Mouse (Mus musculus) heart, postnatal 25 days (tissue): ENCODE results near the gene Rab11b. TPM values are rescaled to one million over a fixed set of nuclear protein-coding genes. Genes with fewer than 3 reads are reported as not detected.

Experiments
- DNase-seq: peaks from one replicate; pipeline ENCODE4 v3.0.0; 2022; ENCODE audit warnings: low spot score
- intact Hi-C: fragments of 180-260 bp; cut with DNase I; formaldehyde crosslinking; loops from one replicate; pipeline ENCODE4 v1.15.1; 2025
- total RNA-seq, 2 experiments: library from RNA; stranded (reverse); gene quantifications; 2 replicates each; pipeline ENCODE4 v1.2.3; 2021

Gene Rab11b
- 100 to 1,000 TPM; 239 to 261 TPM for total RNA-seq

DNA sequence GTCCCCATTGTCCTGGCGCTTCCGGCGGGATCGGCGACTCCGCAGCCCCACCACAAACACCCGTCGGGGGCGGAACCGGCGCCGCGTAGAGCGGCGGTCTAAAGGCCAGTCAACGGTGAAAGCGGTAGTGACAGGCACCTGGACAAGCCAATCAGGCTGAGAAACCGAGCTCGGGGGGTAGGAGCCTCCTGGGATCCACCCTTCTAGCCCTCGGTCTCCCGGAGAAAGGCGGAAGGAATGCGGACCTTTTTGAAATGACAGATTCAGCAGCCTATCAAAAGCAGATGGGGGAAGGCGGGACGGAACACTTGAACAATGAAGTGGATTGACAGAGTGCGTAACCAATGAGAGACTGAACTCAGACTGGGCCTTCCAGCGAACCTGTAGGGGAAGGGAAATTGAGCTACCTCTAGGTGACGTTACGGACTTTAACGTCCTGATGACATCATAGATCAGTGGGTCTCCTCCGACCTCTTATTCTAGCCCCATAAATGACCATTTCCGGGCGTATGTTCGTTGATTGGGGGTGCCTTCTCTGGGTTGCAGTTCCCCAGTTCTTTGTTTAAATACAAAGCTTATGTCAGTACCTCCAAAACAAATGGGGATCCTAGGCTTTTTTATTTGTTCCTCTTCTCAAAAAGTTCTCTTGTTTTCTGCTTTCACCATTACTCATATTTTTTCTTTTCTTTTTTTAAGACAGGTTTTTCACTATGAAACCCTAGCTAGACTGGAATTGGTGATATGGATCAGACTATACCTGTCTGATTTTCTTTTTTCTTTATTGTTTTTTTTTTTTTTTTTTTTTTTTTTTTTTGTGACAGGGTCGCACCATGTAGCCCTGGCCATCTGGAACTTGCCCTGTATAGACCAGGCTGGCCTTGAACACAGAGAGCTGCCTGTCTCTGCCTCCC lies at the start of gene Rab11b:
Gene Rab11b (minus strand): TSS at position 276 of the 911 bp plus-strand sequence.
- peak; percentile 100 for DNase-seq
- intact Hi-C loops = no loop called here

DNA sequence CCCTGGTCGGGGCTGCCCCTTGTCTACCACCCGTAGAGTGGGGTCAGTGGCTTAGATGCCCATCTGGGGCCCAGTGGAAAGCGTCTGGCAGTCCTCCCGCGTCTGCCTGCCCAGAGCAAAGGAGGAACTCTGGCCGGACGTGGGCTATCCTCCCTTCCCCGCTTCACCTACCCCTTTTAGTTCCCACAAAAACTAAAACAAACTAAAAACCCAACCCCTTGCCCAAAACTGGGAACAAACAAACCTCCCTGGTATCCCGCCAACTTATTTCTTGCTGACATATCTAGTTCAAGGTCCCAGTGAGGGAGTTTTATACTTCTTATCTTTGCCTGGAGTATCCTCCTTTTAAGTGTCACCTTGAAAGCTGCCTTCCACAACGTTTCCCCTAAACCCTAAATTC lies 47.9 kb upstream of the Rab11b start:
- intact Hi-C loops = loop anchor here (10.0 kb wide), 1 partner anchor 253 kb away; the partner anchor contains the start of gene Myo1f
- DNase-seq = no peak

DNA sequence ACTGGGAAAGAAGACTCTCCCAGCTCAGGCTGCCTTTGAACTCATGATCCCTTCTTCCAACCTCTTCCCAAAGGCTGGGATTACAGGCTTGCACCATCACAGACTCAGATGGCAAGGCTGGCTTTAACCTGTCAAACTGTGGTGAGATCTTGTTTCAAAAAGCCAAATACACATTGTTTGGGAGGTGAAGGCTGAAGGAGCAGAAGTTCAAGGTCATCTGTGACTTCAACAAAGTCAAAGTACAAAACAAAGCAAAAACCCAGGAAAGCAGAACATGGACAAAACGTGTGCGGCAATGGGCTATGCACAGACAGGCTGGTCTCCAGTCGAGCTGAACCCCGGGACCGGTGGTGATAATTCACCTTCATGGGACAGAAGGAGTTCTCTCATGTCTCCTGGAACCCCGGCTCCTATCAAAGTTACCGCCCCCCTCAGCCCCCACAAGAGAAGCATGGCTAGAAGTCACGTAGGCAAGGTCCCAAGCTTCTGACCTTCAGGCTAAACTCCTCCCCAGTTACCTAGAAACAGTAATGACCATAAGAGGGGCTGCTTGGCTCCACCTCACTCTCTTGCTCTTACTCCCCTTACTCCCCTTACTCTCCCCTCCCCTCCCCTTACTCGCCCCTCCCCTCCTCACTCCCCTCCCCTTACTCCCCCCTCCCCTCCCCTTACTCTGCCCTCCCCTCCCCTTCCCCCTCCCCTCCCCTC lies 47.0 kb upstream of the Rab11b start:
- intact Hi-C loops = loop anchor here (10.0 kb wide), 1 partner anchor 253 kb away; the partner anchor contains the start of gene Myo1f
- no peak for DNase-seq

DNA sequence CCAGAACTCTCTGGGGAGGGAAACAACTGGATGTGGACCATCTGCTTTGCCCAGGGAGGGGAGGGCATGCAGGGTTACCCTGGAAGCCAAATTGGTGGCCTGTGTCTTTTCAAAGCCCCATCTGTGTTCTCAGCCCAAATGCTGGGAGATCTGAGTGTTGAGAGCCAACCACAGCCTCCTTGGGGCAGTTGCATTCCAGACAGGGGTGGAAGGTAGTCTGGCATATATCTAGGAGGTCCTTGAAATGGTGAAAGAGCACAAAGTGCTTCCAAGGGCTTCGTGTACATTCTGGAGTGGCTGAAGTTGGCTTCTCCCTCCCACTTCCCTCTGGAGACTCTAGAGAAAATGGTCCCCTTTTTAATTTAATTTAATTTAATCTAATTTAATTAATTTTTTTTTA lies 44.4 kb upstream of the Rab11b start:
- DNase-seq = no peak
- intact Hi-C loops = loop anchor here (5.0 to 10.0 kb wide), 2 partner anchors 250 to 367 kb away; partner anchors contain the start of gene Myo1f

DNA sequence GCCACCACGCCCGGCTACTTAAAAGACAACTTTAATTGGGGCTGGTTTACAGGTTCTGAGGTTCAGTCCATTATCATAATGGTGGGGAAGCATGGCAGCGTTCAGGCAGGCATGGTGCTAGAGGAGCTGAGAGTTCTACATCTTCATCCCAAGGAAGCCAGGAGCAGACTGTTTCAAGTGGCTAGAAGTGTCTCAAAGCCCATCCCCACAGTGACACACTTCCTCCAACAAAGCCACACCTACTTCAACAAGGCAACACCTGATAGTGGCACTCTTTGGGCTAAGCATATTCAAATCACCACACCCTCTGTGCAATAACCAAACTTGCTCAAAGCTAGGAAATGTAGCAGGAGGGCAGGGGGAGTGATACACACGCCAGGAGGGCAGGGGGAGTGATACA lies 43.9 kb upstream of the Rab11b start:
- intact Hi-C loops = loop anchor here (5.0 to 10.0 kb wide), 2 partner anchors 249 to 367 kb away; partner anchors contain the start of gene Myo1f
- DNase-seq = no peak

DNA sequence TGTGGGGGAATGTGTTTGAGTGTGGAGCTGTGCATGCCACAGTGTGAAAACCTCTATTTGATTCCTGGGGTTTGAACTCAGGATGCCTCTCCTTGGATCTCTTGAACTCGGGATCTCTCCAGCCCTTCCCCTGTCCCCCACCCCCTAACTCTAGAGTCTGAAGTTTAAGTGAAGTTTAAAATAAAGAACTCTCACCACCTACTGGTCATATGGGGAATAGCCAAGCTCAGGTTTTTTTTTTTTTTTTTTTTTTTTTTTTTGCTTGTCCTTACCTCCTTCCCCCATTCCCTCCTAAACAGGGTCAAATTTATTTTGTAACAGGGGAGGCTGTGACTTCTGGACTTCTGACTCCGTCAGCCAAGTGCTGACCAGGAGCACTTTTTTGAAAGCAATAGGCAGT lies 41.9 kb upstream of the Rab11b start:
- intact Hi-C loops = loop anchor here (1.0 to 10.0 kb wide), 3 partner anchors 56 to 365 kb away; partner anchors contain the start of gene Myo1f
- DNase-seq = no peak

DNA sequence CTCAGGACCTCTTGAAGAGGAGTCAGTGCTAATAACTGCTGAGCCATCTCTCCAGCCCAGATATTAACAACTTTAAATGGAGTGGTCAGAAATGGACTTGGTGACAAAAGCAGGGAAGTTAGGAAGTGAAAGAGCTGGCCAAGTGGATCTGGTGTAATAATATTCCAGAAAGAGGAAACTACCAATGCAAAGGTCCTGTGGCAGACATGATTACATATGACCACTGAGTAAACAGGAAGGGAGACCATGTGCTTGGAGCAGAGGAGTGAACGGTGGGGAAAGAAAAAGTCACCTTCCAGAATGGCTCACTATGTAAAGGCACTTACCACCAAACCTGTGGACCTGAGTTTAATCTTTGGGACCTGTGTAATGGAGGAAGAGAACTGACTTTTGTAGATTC lies 38.9 kb upstream of the Rab11b start:
- DNase-seq = no peak
- intact Hi-C loops = no loop called here

DNA sequence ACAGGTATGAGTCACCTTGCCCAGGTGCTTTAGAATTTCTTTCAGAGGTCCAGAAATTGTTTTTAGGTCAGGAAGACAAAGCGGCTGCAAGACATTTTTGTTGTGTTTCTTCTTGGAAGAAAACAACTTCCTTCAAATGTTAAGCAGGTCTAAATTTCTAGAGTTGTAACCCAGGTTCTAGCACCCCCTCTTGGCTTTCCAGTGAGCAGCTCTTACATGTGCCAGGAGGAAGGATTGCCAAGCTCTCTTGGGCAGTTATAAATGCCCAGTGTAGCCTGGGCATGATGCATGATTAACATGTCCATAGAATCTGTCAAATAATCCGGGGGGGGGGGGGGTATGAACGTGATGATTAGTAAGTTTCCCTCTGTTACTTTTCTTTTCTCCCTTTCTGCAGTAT lies 38.0 kb upstream of the Rab11b start:
- no peak for DNase-seq
- intact Hi-C loops = loop anchor here (1.0 kb wide), 1 partner anchor 52 kb away; no protein-coding TSS in a partner anchor

DNA sequence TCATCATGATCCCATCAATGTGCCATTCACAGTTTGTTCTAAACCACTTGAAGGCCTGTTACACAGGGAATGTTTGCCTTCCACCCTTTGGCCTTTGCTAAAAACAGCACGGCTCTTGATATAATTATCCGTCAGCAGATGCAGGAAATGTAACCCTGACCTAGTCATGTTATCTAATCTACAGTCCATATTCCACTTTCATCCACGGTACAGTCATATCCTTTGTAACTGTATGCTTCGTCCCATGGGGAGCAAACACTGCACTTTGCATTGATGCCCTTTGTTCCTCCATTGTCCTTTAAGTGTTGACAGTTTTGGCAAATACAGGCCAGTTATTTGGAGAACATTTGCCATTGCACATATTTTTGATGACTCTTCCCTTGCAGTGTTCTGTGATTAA lies 28.4 kb upstream of the Rab11b start:
- intact Hi-C loops = no loop called here
- no peak for DNase-seq

DNA sequence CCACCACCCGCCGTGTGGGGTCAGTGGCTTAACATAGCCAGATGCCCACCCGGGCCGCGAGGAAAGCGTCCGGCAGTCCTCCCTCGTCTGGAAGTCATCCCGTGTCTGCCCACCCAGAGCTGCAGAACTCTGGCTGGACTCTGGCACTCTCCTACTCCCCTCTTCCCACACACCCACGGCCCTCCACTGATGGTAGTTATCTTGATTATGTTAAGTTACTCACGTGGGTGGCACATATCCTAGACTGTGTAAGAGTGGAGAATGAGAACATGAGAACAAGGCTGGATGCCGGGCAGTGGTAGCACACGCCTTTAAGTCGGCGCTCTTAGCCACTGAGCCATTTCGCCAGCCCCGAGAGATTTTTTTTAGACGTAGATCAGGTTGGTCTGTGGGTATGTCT lies 26.0 kb upstream of the Rab11b start:
- DNase-seq = no peak
- intact Hi-C loops = no loop called here

DNA sequence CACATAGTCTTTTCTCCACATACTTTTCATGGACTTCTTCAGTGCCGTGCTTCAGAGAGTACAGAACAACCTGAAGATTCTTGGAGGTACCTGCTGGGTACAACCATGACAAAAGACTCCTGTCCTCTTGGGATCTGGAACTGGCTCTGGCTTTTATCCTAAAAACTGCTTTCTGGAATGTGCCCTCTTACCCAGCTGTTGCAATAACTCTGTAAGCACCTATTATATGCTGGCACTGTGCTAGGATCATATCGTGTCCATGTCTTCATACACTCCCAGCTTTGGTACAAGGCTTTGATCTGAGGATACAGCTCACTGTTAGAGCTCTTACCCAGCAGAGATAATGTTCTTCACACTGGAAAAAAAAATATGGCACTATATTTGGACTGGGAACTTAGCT lies 24.6 kb upstream of the Rab11b start:
- no peak for DNase-seq
- intact Hi-C loops = no loop called here

DNA sequence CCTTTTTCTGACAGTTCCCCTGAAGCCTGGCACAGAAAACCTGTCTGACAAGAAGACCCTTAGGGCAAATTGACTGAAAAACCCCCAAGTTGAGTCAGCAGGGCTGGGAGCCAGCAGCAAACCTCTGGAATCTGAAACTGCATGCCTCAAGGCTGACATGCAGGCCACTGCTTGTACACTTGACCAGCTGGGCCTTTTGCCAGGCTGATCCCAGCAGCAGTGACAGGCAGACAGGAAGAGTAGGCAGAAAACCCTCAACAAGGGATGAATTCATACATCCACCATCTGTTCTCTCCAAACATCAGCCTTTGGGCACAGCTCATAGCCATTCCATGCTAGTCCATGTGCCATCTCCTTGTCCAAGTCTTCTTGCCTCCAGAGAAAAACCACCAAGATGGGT lies 23.1 kb upstream of the Rab11b start:
- intact Hi-C loops = no loop called here
- peak; percentile 56 for DNase-seq

DNA sequence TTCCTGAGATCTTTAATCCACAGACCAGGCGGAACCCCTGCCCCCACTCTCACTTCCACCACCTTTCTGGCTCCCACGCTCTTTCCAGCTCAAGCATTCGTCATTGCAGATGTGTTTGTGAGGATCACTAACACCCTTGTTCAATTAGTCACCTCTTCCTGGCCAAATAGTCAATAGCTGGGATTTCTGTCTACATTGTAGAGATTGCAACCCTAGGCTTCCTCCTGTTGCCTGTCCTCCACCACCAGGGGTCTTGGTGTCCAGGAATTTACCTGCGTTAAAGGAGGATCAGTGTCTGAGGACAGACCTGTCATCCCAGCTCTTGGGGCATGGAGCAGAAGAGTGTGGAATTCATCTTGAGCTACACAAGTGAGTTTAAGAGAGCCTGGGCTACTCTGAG lies 21.7 kb upstream of the Rab11b start:
- no peak for DNase-seq
- intact Hi-C loops = no loop called here

DNA sequence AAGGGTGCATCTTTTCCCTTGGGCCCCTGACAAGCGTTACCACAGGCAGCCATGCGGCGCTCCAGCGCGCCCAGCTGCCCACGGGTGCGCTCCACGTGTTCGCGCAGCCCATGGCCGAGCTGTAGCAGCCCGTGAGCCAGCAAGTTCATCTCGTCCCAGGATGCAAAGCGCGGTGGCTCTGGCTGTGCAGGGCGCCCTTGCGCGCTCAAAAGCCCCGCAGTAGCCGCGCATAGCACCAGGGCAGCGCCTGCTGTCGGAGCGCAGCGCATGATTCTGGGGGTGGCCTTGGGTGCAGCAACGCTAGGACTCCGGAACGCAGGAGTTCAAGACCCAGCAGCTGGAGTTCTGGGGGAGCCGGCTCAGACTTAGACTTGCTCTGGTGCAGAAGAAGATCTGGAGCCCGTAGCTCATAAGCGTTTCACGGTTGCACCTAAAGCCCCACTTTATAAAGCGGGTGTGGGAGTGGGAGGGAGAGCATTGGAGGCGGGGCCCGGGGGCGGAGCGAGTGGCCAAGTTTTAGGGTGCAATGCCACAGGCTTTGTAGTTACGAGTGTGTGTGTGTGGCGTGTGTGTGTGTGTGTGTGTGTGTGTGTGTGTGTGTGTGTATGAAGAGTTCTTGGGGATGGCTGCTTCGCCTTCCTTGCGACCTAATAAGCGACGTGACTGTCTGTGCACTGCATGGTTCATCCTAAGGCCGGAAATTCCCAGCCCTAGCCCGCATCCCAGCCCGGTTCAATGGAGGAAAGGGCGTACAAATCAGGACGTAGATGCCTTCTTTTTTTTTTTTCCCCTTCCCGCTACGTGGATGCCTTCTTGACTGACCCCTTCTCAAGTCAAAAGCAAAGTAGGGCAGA lies 21.0 kb upstream of the Rab11b start, which contains the start of gene Angptl4:
Gene Angptl4 (minus strand): TSS at position 707 of the 854 bp plus-strand sequence.
- peak; percentile 70 for DNase-seq
- intact Hi-C loops = no loop called here

DNA sequence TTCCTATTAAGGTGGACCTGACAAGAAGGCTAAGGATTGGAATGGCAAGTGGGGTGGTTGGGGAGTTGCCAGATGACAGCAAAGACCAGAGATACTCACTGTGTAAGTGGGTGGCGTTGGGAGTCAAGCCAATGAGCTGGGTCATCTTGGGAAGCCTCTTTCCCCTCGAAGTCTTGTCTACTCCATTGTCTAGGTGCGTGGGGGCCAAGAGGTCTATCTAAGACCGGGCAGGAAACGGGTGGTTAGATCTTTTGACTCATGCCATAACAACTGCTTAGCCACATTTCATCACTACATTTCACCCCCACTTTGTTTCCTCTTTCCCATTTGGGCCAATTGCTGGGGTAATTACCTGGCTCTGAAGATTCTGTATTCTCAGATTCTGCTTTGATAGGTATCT lies 20.1 kb upstream of the Rab11b start:
- DNase-seq = no peak
- intact Hi-C loops = no loop called here

DNA sequence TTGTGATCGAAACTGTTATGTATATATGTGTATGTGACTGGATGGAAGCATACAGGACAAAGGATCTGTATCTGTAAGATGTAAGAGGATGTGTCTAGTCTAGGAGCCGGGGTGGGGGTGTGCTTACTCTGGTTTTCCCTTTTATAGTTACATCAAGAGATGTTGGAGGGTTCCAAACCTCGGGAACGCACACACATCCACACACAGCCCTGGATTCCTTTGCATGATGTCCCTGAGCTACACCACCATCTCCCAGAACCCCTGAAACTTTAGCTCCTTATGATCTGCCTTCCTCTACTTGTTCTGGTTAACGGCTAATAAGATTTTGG lies 19.6 kb upstream of the Rab11b start:
- no peak for DNase-seq
- intact Hi-C loops = loop anchor here (2.0 kb wide), 1 partner anchor 17 kb away; no protein-coding TSS in a partner anchor

DNA sequence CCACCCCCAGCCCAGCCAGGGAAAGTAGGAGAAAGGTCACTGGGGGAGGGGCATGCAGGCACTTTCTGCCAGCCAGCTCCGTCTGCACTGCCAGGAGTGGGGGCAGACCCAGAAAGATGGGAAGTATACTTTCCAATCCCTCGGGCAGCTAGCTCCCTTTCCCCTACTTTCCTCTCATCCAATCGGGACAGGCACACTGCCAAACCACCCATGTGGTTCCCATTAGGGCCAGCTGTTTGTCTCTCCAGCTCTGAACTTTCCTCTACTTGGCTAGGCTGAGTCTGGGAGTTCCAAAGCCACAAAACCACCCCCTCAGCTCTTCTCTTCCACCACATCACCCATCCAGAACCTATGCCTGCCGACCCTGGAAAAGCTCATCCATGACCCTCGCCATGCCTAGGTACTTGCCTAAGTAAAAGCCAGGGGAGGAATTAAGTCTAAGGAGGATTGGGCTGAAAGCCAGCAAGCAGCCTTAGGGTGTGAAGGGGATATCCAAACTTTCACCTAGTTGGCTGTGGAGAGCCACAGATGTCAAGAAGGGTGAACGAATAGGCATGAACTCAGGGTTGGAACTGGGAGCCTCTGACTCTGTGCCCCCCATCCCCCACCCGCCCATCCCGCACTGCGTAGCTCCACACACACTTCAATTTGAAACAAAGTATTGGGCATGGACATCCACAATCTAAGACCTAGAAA lies 19.1 kb upstream of the Rab11b start:
- intact Hi-C loops = loop anchor here (2.0 kb wide), 1 partner anchor 17 kb away; no protein-coding TSS in a partner anchor
- DNase-seq = peak; percentile 93

DNA sequence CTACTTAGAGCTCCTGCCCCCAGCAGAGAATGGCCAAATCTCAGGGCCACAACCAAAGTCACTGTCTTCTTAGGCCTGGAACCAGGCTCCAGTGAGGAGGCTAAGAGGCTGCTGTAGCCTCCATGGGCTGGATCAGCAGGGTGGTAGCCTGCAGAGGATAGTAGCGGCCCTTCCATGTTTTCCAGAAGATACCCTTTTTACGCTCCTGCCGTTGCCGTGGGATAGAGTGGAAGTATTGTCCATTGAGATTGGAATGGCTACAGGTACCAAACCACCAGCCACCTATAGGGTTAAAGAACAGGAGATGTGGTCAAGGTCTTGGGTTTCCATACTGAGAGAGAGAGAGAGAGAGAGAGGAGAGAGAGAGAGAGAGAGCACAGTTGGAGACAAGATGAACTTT lies 15.0 kb upstream of the Rab11b start:
- no peak for DNase-seq
- intact Hi-C loops = no loop called here

DNA sequence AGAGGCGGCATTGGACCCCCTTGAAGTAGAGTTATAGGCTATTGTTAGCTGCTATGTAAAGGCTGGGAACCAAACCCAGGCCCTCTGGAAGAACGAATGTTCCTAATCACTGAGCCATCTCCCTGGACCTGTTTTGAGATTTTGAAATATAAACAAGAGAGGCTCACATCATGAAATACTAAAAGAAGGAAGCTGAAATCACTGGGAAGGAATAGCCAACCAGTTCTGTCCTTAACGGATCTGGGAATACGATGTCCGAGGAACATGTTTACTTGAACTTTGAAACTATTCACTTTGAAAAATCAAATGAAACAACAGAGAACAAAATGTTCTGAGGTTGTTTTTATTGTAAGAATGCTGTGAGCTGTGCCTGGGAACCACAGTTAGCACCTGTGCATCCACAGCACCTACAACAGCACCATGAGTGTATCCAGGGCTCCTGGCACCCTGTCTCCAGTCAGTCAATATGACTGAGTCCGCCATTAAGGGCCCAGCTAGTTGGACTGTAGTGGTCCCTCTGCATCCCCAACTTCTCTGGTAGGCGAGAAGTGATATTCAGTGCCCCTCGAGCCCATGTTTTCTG lies 14.3 kb upstream of the Rab11b start:
- intact Hi-C loops = no loop called here
- DNase-seq = no peak
